Mouse (Mus musculus) forebrain, embryonic 12.5 days (tissue): ENCODE measurements around the gene Col6a6. TPM values are rescaled to one million over a fixed set of nuclear protein-coding genes. Genes with fewer than 3 reads are reported as not detected.

Experiments
- ATAC-seq: fragments of 200-750 bp; cut with Nextera tagmentation; 2 replicates; pipeline ENCODE4 v1.8.0; 2017; ENCODE audit warnings: moderate TSS enrichment; ENCODE audit not compliant: low FRiP score
- H3K27ac ChIP-seq: fragments of 300-500 bp; sonication (generic); 2 replicates; pipeline ENCODE4 v1.5.1; 2016; ENCODE audit warnings: mild to moderate bottlenecking
- H3K27me3 ChIP-seq: fragments of 300-500 bp; sonication (generic); 2 replicates; pipeline ENCODE4 v1.6.1; 2016; ENCODE audit warnings: mild to moderate bottlenecking
- H3K36me3 ChIP-seq: fragments of 300-500 bp; sonication (generic); replicated peaks from 2 replicates; pipeline ENCODE4 v1.6.1; 2016; ENCODE audit warnings: mild to moderate bottlenecking
- H3K4me1 ChIP-seq: fragments of 300-500 bp; sonication (generic); 2 replicates; pipeline ENCODE4 v1.6.1; 2016
- H3K4me2 ChIP-seq: fragments of 300-500 bp; sonication (generic); 2 replicates; pipeline ENCODE4 v1.6.1; 2016; ENCODE audit warnings: mild to moderate bottlenecking, moderate library complexity
- H3K4me3 ChIP-seq: fragments of 300-500 bp; sonication (generic); replicated peaks from 2 replicates; pipeline ENCODE4 v1.5.1; 2016; ENCODE audit warnings: mild to moderate bottlenecking
- H3K9ac ChIP-seq: fragments of 300-500 bp; sonication (generic); 2 replicates; pipeline ENCODE4 v1.6.1; 2016; ENCODE audit warnings: mild to moderate bottlenecking
- H3K9me3 ChIP-seq: fragments of 300-500 bp; sonication (generic); 2 replicates; pipeline ENCODE4 v1.6.1; 2016
- WGBS: fragments of 180-500 bp; shearing (Covaris S2); methylation state at CpG from one replicate; pipeline ENCODE4 v1.1.7; 2016; 5-methylcytosine and 5-hydroxymethylcytosine counted together
- polyA plus RNA-seq: library from polyadenylated mRNA; unstranded; fragments of >200 nt; fragmentation: Nextera tagmentation; extraction: Ambion mirVana; gene quantifications from 2 replicates; pipeline ENCODE4 v1.2.1, GENCODE M21; 2016

Gene Col6a6
- polyA plus RNA-seq, 1 experiment from 2014 or later = 0.10 TPM

GRCm38 (mm10) chr9:105794965-105795364 lies 33.0 kb downstream of the Col6a6 start:
- H3K4me1 ChIP-seq = peaks cover 8% of the 10 kb centered on the region
- no peak overlapping the region for H3K9ac ChIP-seq
- H3K27ac ChIP-seq = no peak overlapping the region
- no peaks in the 10 kb centered on the region for H3K27me3 ChIP-seq
- no peaks in the 10 kb centered on the region for H3K9me3 ChIP-seq
- H3K36me3 ChIP-seq = no peaks in the 10 kb centered on the region
- WGBS = 76% methylated on average over 4 of the region's 4 CpGs
- no peak for ATAC-seq
- H3K4me3 ChIP-seq = no peak overlapping the region
- H3K4me2 ChIP-seq = no peak overlapping the region

- Histone ChIP-seq H3K36me3 (no peaks in the 10 kb centered on the region), H3K4me2 (no peak overlapping the region), H3K9ac (no peak overlapping the region), H3K9me3 (no peaks in the 10 kb centered on the region), H3K4me1 (peaks cover 8% of the 10 kb centered on the region), H3K4me3 (no peak overlapping the region), H3K27ac (no peak overlapping the region), H3K27me3 (no peaks in the 10 kb centered on the region)
- ATAC-seq = no peak
- 83% methylated on average over 5 of the region's 5 CpGs for WGBS
These were observed 36.1 kb downstream of the Col6a6 start for GRCm38 (mm10) chr9:105791810-105792209.

GRCm38 (mm10) chr9:105788203-105788602 lies 39.8 kb downstream of the Col6a6 start:
- H3K4me3 ChIP-seq = no peak overlapping the region
- no peaks in the 10 kb centered on the region for H3K9me3 ChIP-seq
- H3K9ac ChIP-seq = no peak overlapping the region
- H3K4me2 ChIP-seq = no peak overlapping the region
- H3K4me1 ChIP-seq = no peaks in the 10 kb centered on the region
- ATAC-seq = no peak
- no peaks in the 10 kb centered on the region for H3K36me3 ChIP-seq
- no peak overlapping the region for H3K27ac ChIP-seq
- H3K27me3 ChIP-seq = no peaks in the 10 kb centered on the region
- 76% methylated on average over 3 of the region's 3 CpGs for WGBS

- 82% methylated on average over 11 of the region's 11 CpGs for WGBS
- no peaks in the 10 kb centered on the region for H3K9me3 ChIP-seq
These were observed 40.2 kb downstream of the Col6a6 start for GRCm38 (mm10) chr9:105787800-105788199.

GRCm38 (mm10) chr9:105784026-105784425 lies 43.9 kb downstream of the Col6a6 start:
- no peak for ATAC-seq
- Histone ChIP-seq H3K27ac (no peak overlapping the region), H3K36me3 (no peaks in the 10 kb centered on the region), H3K27me3 (no peaks in the 10 kb centered on the region), H3K4me3 (no peak overlapping the region), H3K9me3 (no peaks in the 10 kb centered on the region), H3K4me2 (no peak overlapping the region), H3K4me1 (no peaks in the 10 kb centered on the region), H3K9ac (no peak overlapping the region)
- 90% methylated on average over 4 of the region's 4 CpGs for WGBS

More at GRCm38 (mm10) chr9:105787800-105788199, 40.2 kb downstream of the Col6a6 start:
- H3K9ac ChIP-seq = no peak overlapping the region
- no peak for ATAC-seq
- no peaks in the 10 kb centered on the region for H3K27me3 ChIP-seq
- no peaks in the 10 kb centered on the region for H3K36me3 ChIP-seq
- H3K4me3 ChIP-seq = no peak overlapping the region
- no peaks in the 10 kb centered on the region for H3K4me1 ChIP-seq
- no peak overlapping the region for H3K27ac ChIP-seq
- H3K4me2 ChIP-seq = no peak overlapping the region

- H3K27ac ChIP-seq = no peak overlapping the region
- no peaks in the 10 kb centered on the region for H3K36me3 ChIP-seq
- no peaks in the 10 kb centered on the region for H3K4me1 ChIP-seq
- H3K9me3 ChIP-seq = no peaks in the 10 kb centered on the region
- H3K9ac ChIP-seq = no peak overlapping the region
- ATAC-seq = no peak
- 96% methylated on average over 15 of the region's 15 CpGs for WGBS
- no peak overlapping the region for H3K4me2 ChIP-seq
- no peaks in the 10 kb centered on the region for H3K27me3 ChIP-seq
- no peak overlapping the region for H3K4me3 ChIP-seq
These were observed 47.3 kb downstream of the Col6a6 start for GRCm38 (mm10) chr9:105780696-105781095.

GRCm38 (mm10) chr9:105778741-105779140 lies 49.2 kb downstream of the Col6a6 start:
- WGBS = 90% methylated on average over 6 of the region's 6 CpGs
- Histone ChIP-seq H3K4me1 (peaks cover 2% of the 10 kb centered on the region; the same call in 1 of the 2 replicates), H3K27me3 (no peaks in the 10 kb centered on the region), H3K4me3 (no peak overlapping the region), H3K9me3 (no peaks in the 10 kb centered on the region), H3K4me2 (no peak overlapping the region), H3K36me3 (no peaks in the 10 kb centered on the region), H3K27ac (no peak overlapping the region), H3K9ac (no peak overlapping the region)
- no peak for ATAC-seq

- Histone ChIP-seq H3K9ac (no peak overlapping the region), H3K4me2 (no peak overlapping the region), H3K27me3 (no peaks in the 10 kb centered on the region), H3K27ac (no peak overlapping the region), H3K36me3 (no peaks in the 10 kb centered on the region), H3K9me3 (no peaks in the 10 kb centered on the region), H3K4me1 (peaks cover 12% of the 10 kb centered on the region), H3K4me3 (no peak overlapping the region)
- ATAC-seq = no peak
- WGBS = 83% methylated on average over 7 of the region's 7 CpGs
These were observed 53.1 kb downstream of the Col6a6 start for GRCm38 (mm10) chr9:105774878-105775277.

- no peaks in the 10 kb centered on the region for H3K9me3 ChIP-seq
- H3K9ac ChIP-seq = no peak overlapping the region
- 94% methylated on average over 19 of the region's 19 CpGs for WGBS
- peaks cover 15% of the 10 kb centered on the region for H3K4me1 ChIP-seq
- no peak overlapping the region for H3K27ac ChIP-seq
- no peaks in the 10 kb centered on the region for H3K27me3 ChIP-seq
- no peaks in the 10 kb centered on the region for H3K36me3 ChIP-seq
- H3K4me2 ChIP-seq = no peak overlapping the region
- no peak for ATAC-seq
- no peak overlapping the region for H3K4me3 ChIP-seq
These were observed 53.6 kb downstream of the Col6a6 start for GRCm38 (mm10) chr9:105774321-105774720.

- Histone ChIP-seq H3K4me3 (no peak overlapping the region), H3K27me3 (no peaks in the 10 kb centered on the region), H3K36me3 (no peaks in the 10 kb centered on the region), H3K9ac (no peak overlapping the region), H3K4me2 (no peak overlapping the region), H3K4me1 (peaks cover 15% of the 10 kb centered on the region), H3K27ac (no peak overlapping the region), H3K9me3 (no peaks in the 10 kb centered on the region)
- WGBS = 83% methylated on average over 3 of the region's 3 CpGs
- ATAC-seq = no peak
These were observed 56.6 kb downstream of the Col6a6 start for GRCm38 (mm10) chr9:105771380-105771779.

- H3K27me3 ChIP-seq = no peaks in the 10 kb centered on the region
- peaks cover 15% of the 10 kb centered on the region for H3K4me1 ChIP-seq
- no peak overlapping the region for H3K9ac ChIP-seq
- no peak for ATAC-seq
- WGBS = 63% methylated on average over 7 of the region's 7 CpGs
- no peaks in the 10 kb centered on the region for H3K9me3 ChIP-seq
- no peak overlapping the region for H3K4me3 ChIP-seq
- H3K36me3 ChIP-seq = no peaks in the 10 kb centered on the region
- H3K4me2 ChIP-seq = no peak overlapping the region
- H3K27ac ChIP-seq = no peak overlapping the region
These were observed 57.3 kb downstream of the Col6a6 start for GRCm38 (mm10) chr9:105770690-105771089.

GRCm38 (mm10) chr9:105765891-105766290 lies 62.1 kb downstream of the Col6a6 start:
- ATAC-seq = no peak

GRCm38 (mm10) chr9:105764681-105765080 lies 63.3 kb downstream of the Col6a6 start:
- Histone ChIP-seq H3K4me2 (no peak overlapping the region), H3K9me3 (no peaks in the 10 kb centered on the region), H3K4me1 (0 out of 2 replicates have a peak, but pooled peaks cover under 1% of the 10 kb centered on the region), H3K27ac (no peak overlapping the region), H3K36me3 (no peaks in the 10 kb centered on the region), H3K27me3 (no peaks in the 10 kb centered on the region), H3K4me3 (no peak overlapping the region), H3K9ac (no peak overlapping the region)
- WGBS = 87% methylated on average over 5 of the region's 5 CpGs
- no peak for ATAC-seq

More at GRCm38 (mm10) chr9:105765891-105766290, 62.1 kb downstream of the Col6a6 start:
- peaks cover 12% of the 10 kb centered on the region; the same call in 1 of the 2 replicates for H3K4me1 ChIP-seq
- no peaks in the 10 kb centered on the region for H3K27me3 ChIP-seq
- no peak overlapping the region for H3K9ac ChIP-seq
- H3K27ac ChIP-seq = no peak overlapping the region
- no peaks in the 10 kb centered on the region for H3K9me3 ChIP-seq
- 84% methylated on average over 2 of the region's 2 CpGs for WGBS
- no peaks in the 10 kb centered on the region for H3K36me3 ChIP-seq
- no peak overlapping the region for H3K4me3 ChIP-seq
- no peak overlapping the region for H3K4me2 ChIP-seq
